Mouse (Mus musculus) MEL (cell line): ENCODE results near the gene Tbc1d16. TPM values are rescaled to one million over a fixed set of nuclear protein-coding genes. Genes with fewer than 3 reads are reported as not detected.

Experiments used
- DNase-seq: peaks from one replicate; pipeline ENCODE4 v3.0.0; 2011; ENCODE audit warnings: low read depth, low spot score
- H3K27ac ChIP-seq: 2 replicates; pipeline ENCODE4 v1.5.1; 2012; ENCODE audit warnings: low read depth, mild to moderate bottlenecking, control low read depth, low read length, moderate library complexity; ENCODE audit not compliant: control insufficient read depth
- H3K27me3 ChIP-seq, 2 experiments: fragments of 150-350 bp in 1 of 2; sonication (generic) in 1 of 2; 2 replicates each; pipeline ENCODE4 v1.6.1; 2012; ENCODE audit warnings: low read length in 2 of 2, mild to moderate bottlenecking in 2 of 2, improper control_type of control experiment in 1 of 2, moderate library complexity in 1 of 2; ENCODE audit not compliant: insufficient read depth in 2 of 2, control insufficient read depth in 1 of 2
- H3K36me3 ChIP-seq, 2 experiments: 2 replicates each; pipeline ENCODE4 v1.6.1; 2012 to 2014; ENCODE audit warnings: low read length in 2 of 2, improper control_type of control experiment in 1 of 2, inconsistent platforms in 1 of 2, mild to moderate bottlenecking in 1 of 2; ENCODE audit not compliant: insufficient read depth in 2 of 2, control insufficient read depth in 1 of 2
- H3K4me1 ChIP-seq, 2 experiments: fragments of 150-350 bp in 1 of 2; sonication (generic) in 1 of 2; 2 replicates each; pipeline ENCODE4 v1.6.1; 2012; ENCODE audit warnings: low read length in 2 of 2, improper control_type of control experiment in 1 of 2, mild to moderate bottlenecking in 1 of 2; ENCODE audit not compliant: insufficient read depth in 2 of 2, control insufficient read depth in 1 of 2
- H3K4me3 ChIP-seq, 2 experiments: fragments of 150-350 bp in 1 of 2; sonication (generic) in 1 of 2; 2 replicates each; pipeline ENCODE4 v1.5.1; 2012; ENCODE audit warnings: low read depth in 2 of 2, low read length in 2 of 2, mild to moderate bottlenecking in 2 of 2, moderate library complexity in 2 of 2, control low read depth in 1 of 2, improper control_type of control experiment in 1 of 2; ENCODE audit not compliant: control insufficient read depth in 1 of 2, insufficient read depth in 1 of 2
- H3K79me2 ChIP-seq: 2 replicates; pipeline ENCODE4 v1.6.1; 2012; ENCODE audit warnings: mild to moderate bottlenecking, low read length, moderate library complexity; ENCODE audit not compliant: control insufficient read depth, poor library complexity, insufficient read depth
- H3K9ac ChIP-seq: 2 replicates; pipeline ENCODE4 v1.6.1; 2012; ENCODE audit warnings: low read depth, mild to moderate bottlenecking, control low read depth, low read length, moderate library complexity; ENCODE audit not compliant: control insufficient read depth, poor library complexity, severe bottlenecking
- H3K9me3 ChIP-seq: fragments of 150-350 bp; sonication (generic); replicated peaks from 2 replicates; pipeline ENCODE4 v1.6.1; 2012; ENCODE audit warnings: mild to moderate bottlenecking, low read length, improper control_type of control experiment, moderate library complexity; ENCODE audit not compliant: insufficient read depth
- CHD2 ChIP-seq: IDR thresholded peaks from 2 replicates; pipeline ENCODE4 v1.6.1; 2011; ENCODE audit warnings: low read length, improper control_type of control experiment
- ELF1 ChIP-seq: IDR thresholded peaks from 2 replicates; pipeline ENCODE4 v1.6.1; 2014; ENCODE audit warnings: low read depth, mild to moderate bottlenecking, inconsistent platforms, low read length, improper control_type of control experiment, moderate library complexity
- EP300 ChIP-seq, 2 experiments: IDR thresholded peaks; 2 replicates each; pipeline ENCODE4 v1.6.1; 2011; ENCODE audit warnings: improper control_type of control experiment in 2 of 2, low read length in 2 of 2, low read depth in 1 of 2, mild to moderate bottlenecking in 1 of 2
- GABPA ChIP-seq: IDR thresholded peaks from 2 replicates; pipeline ENCODE4 v1.6.1; 2012; ENCODE audit warnings: low read depth, mild to moderate bottlenecking, inconsistent platforms, low read length, improper control_type of control experiment, moderate library complexity
- HCFC1 ChIP-seq: IDR thresholded peaks from 2 replicates; pipeline ENCODE4 v1.6.1; 2012; ENCODE audit warnings: low read depth, mild to moderate bottlenecking, inconsistent platforms, low read length, improper control_type of control experiment, moderate library complexity
- MEF2A ChIP-seq: IDR thresholded peaks from 2 replicates; pipeline ENCODE4 v1.6.1; 2014; ENCODE audit warnings: low read depth, mild to moderate bottlenecking, inconsistent platforms, low read length, improper control_type of control experiment; ENCODE audit not compliant: poor library complexity, insufficient replicate concordance, severe bottlenecking; ENCODE audit errors: extremely low read depth
- MXI1 ChIP-seq: IDR thresholded peaks from 2 replicates; pipeline ENCODE4 v1.6.1; 2011; ENCODE audit warnings: mild to moderate bottlenecking, low read depth, low read length, improper control_type of control experiment
- MYB ChIP-seq: IDR thresholded peaks from 2 replicates; pipeline ENCODE4 v1.6.1; 2011; ENCODE audit warnings: mild to moderate bottlenecking, low read depth, low read length, improper control_type of control experiment
- NRF1 ChIP-seq: IDR thresholded peaks from 2 replicates; pipeline ENCODE4 v1.6.1; 2014; ENCODE audit warnings: low read depth, mild to moderate bottlenecking, inconsistent platforms, low read length, improper control_type of control experiment, moderate library complexity; ENCODE audit not compliant: poor library complexity, insufficient read depth, severe bottlenecking
- POLR2A ChIP-seq, 2 experiments: IDR thresholded peaks; 2 replicates each; pipeline ENCODE4 v1.6.1; 2011 to 2012; ENCODE audit warnings: low read length in 2 of 2, mild to moderate bottlenecking in 2 of 2, control low read depth in 1 of 2, improper control_type of control experiment in 1 of 2, low read depth in 1 of 2, moderate library complexity in 1 of 2; ENCODE audit not compliant: control insufficient read depth in 1 of 2, insufficient read depth in 1 of 2, poor library complexity in 1 of 2
- UBTF ChIP-seq: IDR thresholded peaks from 2 replicates; pipeline ENCODE4 v1.6.1; 2012; ENCODE audit warnings: low read depth, mild to moderate bottlenecking, inconsistent platforms, low read length, improper control_type of control experiment, moderate library complexity, borderline replicate concordance; ENCODE audit not compliant: insufficient read depth
- ZKSCAN1 ChIP-seq: IDR thresholded peaks from 2 replicates; pipeline ENCODE4 v1.6.1; 2012; ENCODE audit warnings: low read depth, mild to moderate bottlenecking, inconsistent platforms, low read length, improper control_type of control experiment, moderate library complexity
- ZNF384 ChIP-seq: IDR thresholded peaks from 2 replicates; pipeline ENCODE4 v1.6.1; 2012; ENCODE audit warnings: low read depth, mild to moderate bottlenecking, inconsistent platforms, low read length, improper control_type of control experiment
- polyA plus RNA-seq, 2 experiments: library from polyadenylated mRNA; stranded (reverse) in 1 of 2; unstranded in 1 of 2; fragments of >175 nt in 1 of 2; fragments of >200 nt in 1 of 2; gene quantifications; 2 replicates each; pipeline versions ENCODE4 v1.2.1 to v1.2.4; 2012; ENCODE audit warnings: low replicate concordance in 2 of 2, low read depth in 1 of 2; ENCODE audit not compliant: insufficient read length in 2 of 2, insufficient read depth in 1 of 2, missing spikeins in 1 of 2
- total RNA-seq: library from RNA; depleted of rRNA; stranded (reverse); fragments of 300-350 nt; gene quantifications from 2 replicates; pipeline ENCODE4 v1.2.3, GENCODE M21; 2012

Gene Tbc1d16
- total and polyA plus RNA-seq, 3 experiments, result 13.6 to 19.2 TPM; not detected in 1

GRCm38 (mm10) chr11:119133437-119134221 lies 94.7 kb downstream of the Tbc1d16 start (continued):
- TF ChIP-seq NRF1, result no peak
- no peak for TF ChIP-seq MEF2A
- TF ChIP-seq ELF1, result peak; percentile 20; the same call in 1 of the 2 replicates

GRCm38 (mm10) chr11:119132198-119133035 lies 95.9 kb downstream of the Tbc1d16 start:
- H3K4me1 ChIP-seq, result peaks cover 0 to 29% of the 10 kb centered on the region in 2 experiments; a peak in 3 of 4 replicates
- DNase-seq, result no peak
- H3K79me2 ChIP-seq, result no peaks in the 10 kb centered on the region; the same call in 1 of the 2 replicates
- no peaks in the 10 kb centered on the region for H3K27me3 ChIP-seq
- peaks cover 0 to 15% of the 10 kb centered on the region in 2 experiments; a peak in 2 of 4 replicates for H3K36me3 ChIP-seq
- H3K27ac ChIP-seq, result no peak overlapping the region
- H3K4me3 ChIP-seq, result no peak overlapping the region
- TF ChIP-seq UBTF, result no peak
- TF ChIP-seq MXI1, result no peak
- no peak for TF ChIP-seq ELF1
- no peak for TF ChIP-seq HCFC1
- no peak for TF ChIP-seq MYB
- no peak for TF ChIP-seq EP300 (IDR thresholded peaks at IDR 0.05; ENCODE audit: low read depth in 1 of 2, low read length in 2 of 2)
- TF ChIP-seq GABPA, result no peak
- TF ChIP-seq ZKSCAN1, result no peak
- TF ChIP-seq POLR2A (IDR thresholded peaks at IDR 0.05; ENCODE audit: control insufficient read depth in 1 of 2, insufficient read depth in 1 of 2, low read depth in 1 of 2, low read length in 2 of 2, poor library complexity in 1 of 2), result no peak
- TF ChIP-seq ZNF384, result no peak
- TF ChIP-seq CHD2, result no peak
- no peaks in the 10 kb centered on the region for H3K9me3 ChIP-seq
- no peak overlapping the region for H3K9ac ChIP-seq
